Mouse (Mus musculus) layer of hippocampus, adult 9-10 months (tissue): ENCODE data around the gene Crtc2.

Experiments
- DNase-seq: peaks from one replicate; pipeline ENCODE4 v3.0.0; 2022; ENCODE audit warnings: low spot score

Crtc2 gene

DNA sequence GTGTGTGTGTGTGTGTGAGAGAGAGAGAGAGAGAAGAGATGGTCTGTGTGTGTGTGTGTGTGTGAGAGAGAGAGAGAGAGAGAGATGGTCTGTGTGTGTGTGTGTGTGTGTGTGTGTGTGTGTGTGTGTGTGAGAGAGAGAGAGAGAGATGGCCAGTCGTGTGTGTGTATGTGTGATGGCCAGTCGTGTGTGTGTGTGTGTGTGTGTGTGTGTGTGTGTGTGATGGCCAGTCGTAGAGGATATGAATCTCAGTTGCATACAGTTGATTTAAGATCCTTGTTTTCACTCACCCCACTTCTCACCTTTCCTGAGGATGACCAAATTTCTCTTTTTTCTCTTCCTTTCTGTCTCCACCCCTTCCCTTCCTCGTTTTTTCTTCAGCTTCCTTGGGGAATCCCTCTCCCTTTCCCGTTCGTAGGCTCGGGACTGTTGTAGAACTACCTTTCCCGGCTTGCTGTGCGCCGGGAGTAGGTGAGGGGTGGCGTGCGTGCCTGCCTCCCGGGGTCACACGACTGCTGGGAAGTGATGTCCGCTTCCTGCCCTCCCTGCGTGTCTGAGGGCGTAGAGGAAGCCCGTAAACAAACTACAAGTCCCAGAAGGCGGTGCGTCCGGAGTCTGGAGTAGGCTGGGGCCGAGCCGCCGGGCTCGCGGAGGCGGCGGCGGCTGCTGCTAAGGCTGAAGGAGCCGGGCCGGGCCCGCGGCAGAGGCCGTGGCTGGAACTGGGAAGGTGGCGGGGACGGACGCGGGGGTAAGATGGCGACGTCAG lies at the start of gene Crtc2:
Gene Crtc2 (plus strand): TSS at position 511 of the 766 bp plus-strand sequence.
- DNase-seq, result peak; percentile 91

- no peak for DNase-seq
Observed at GRCm38 (mm10) chr3:90204582-90204981, 49.4 kb upstream of the Crtc2 start.

- DNase-seq, result no peak
Observed at GRCm38 (mm10) chr3:90208662-90209061, 45.3 kb upstream of the Crtc2 start.

DNA sequence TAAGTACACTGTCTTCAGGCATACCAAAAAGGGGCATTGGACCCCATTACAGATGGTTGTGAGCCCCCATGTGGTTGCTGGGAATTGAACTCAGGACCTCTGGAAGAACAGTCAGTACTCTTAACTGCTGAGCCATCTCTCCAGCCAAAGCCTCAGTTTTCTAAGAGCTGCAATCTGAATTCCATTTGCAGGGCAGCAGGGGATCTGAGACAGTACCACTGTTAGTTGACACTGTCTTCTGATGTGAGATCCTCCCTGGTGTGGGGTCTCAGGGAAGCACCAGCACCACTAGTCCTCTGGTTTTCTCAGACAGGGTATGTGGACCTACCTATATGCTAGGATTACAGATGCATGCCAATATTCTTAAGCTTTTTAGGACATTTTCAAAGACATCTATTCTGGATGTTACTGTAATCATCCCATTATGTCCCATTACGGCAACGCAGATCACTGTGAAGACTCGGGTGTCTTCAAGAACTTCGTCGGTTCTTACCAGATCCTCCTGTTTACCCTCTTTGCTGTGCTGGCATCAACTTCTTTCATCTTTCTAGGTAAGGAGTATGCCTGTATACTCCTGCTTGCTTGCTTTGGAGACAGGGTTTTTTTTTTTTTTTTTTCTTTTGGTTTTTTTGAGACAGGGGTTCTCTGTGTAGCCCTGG lies 43.9 kb upstream of the Crtc2 start:
- no peak for DNase-seq

GRCm38 (mm10) chr3:90211475-90212398 lies 42.2 kb upstream of the Crtc2 start:
- no peak for DNase-seq

DNA sequence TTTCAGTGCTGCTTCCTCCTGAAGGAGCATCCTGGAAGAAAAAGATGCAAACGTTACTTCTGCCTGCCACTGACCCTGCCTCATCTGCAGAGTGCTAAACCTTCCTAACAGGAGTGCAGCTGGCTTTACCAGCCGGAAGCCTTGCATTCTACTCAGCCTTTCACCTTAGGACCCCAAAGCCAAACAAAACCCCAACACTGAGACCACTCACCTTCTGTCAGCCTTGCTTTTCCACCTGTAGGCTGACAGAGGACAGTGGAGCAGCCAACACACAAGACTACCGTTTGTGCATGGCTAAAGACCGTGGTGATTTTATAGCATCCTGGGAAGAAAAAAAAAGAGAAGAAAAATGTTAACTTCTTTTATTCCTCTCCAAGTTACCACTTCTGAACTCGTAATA lies 41.2 kb upstream of the Crtc2 start:
- DNase-seq, result no peak

DNA sequence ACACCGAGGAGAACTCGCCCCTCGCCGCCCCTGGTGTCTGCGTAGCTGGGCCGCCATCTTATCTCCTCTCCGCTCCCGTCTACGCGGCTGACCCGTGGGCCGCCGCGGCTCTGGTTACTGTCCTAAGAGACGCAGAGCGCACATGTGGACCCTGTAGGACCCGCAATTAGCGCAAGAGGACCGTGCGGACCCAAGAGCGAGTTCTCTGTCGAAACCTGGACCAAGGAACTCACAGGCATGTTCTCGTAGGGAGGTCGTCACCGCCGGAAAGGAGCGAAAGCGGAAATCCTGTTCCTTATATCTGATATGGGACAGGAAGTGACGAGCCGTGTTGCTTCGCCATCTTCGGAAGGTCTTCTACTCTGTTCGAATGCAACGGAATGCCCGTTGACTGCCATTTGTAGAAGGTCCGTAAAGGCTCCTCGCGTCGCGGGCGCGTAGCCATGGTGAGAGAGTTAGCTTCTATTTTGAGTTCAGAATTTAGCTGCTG lies 40.5 kb upstream of the Crtc2 start, which contains the start of the genes Rps27 and Rab13:
Gene Rps27 (minus strand): TSS at position 275 of the 490 bp plus-strand sequence.
Gene Rab13 (plus strand): TSS at position 319 of the 490 bp plus-strand sequence.
- peak; percentile 95 for DNase-seq

GRCm38 (mm10) chr3:90213956-90214684 lies 39.8 kb upstream of the Crtc2 start:
- DNase-seq, result no peak

- DNase-seq, result no peak
Observed at GRCm38 (mm10) chr3:90215825-90216380, 38.1 kb upstream of the Crtc2 start.

- peak; percentile 53 for DNase-seq
Observed at GRCm38 (mm10) chr3:90220088-90220487, 33.9 kb upstream of the Crtc2 start.

- DNase-seq, result no peak
Observed at GRCm38 (mm10) chr3:90220531-90220951, 33.4 kb upstream of the Crtc2 start.

DNA sequence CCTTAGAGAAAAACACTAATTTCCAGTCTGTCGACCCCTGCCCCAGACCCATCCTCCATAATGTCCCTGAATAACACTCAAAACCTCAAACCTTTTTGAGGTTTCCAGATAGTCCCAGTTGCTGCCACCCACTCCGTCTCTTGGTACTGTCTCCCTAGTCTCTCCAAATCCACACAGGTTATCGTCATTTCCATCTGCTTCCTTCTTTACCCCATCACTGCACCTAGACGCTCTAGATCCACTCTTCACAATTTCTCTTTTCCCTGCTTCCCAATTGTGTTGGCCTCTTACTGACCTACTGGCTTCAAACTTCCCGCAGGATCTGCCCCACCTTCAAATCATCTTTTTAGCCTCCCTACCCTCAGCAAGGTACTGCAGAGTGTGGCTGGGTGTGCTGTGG lies 32.8 kb upstream of the Crtc2 start:
- no peak for DNase-seq

DNA sequence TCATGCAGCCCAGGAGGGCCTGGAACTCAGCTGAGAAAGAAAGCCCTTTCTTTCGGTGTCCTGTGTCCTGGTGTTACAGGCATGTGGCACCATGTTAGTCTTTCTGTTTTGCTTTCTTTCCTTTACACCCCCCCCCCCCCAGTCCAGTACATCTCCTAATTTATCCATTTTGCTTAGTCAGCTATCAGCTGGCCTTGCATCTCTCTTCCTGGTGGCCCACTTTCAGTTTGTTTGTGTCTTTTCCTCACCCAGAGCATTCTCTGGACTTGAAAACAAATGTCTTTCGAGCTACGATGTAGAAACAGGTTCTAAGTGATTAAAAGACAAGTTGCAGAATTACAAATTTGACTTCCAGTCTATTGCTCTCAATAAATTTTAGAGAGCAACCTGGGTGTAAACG lies 31.5 kb upstream of the Crtc2 start:
- DNase-seq, result no peak

GRCm38 (mm10) chr3:90222941-90223340 lies 31.0 kb upstream of the Crtc2 start:
- no peak for DNase-seq

DNA sequence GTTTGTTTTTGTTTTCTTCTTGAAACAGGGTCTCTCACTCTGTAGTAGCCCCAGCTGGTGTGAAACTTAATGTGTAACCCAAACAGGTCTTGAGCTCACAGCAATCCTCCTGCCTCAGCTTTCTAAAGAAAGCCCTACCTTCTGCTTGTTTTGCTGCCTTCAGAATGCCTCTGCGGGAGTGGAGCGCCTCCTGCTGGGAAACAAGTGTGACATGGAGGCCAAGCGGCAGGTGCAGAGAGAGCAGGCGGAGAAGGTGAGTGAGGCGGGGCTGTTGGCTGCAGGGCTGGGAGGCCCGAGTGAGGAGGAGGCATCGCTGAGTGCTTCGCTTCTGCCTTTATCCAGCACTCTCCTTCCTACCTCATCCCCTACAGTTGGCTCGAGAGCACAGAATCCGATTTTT lies 29.6 kb upstream of the Crtc2 start:
- DNase-seq, result no peak

- DNase-seq, result no peak
Observed at GRCm38 (mm10) chr3:90231075-90231474, 22.9 kb upstream of the Crtc2 start.

DNA sequence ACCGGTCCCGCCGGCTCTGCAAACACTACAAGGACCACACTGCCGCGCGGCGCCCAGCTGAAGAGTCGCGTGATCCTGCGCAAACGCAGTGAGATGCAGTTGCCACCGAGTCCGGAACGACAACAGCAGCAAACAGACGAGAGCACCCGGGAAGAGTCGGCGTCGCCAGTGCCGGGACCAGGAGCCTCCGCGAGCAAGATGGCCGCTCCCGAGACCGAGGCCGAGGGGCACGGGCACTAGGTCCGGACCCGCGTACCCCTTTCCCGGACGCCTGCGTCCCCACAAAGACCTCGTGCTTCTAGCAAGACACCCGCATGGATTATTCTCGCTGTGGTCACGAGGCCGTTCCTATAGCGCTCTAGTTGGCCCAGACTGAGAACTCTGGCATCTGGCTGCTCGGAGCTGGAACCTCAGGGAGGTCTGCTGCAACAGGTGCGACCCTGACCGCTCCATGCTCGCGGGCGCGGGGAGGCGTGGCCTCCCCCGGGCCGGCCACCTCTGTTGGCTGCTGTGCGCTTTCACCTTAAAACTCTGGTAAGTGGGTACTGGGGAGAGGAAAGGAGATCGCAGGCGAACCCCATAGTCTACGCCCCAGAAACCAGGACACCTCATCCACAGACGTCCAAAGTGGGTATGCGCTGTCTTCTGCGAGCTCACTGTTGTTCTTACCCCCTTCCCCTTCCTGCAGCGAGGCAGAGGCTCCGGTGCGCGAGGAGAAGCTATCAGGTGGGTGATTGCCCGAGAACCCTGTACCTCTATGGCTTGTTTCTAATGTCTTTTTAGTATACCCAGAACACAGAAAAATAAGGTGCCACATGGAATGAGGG lies 22.2 kb upstream of the Crtc2 start, which contains the start of gene Jtb:
Gene Jtb (plus strand): TSS at position 91 of the 827 bp plus-strand sequence.
- peak; percentile 78 for DNase-seq

DNA sequence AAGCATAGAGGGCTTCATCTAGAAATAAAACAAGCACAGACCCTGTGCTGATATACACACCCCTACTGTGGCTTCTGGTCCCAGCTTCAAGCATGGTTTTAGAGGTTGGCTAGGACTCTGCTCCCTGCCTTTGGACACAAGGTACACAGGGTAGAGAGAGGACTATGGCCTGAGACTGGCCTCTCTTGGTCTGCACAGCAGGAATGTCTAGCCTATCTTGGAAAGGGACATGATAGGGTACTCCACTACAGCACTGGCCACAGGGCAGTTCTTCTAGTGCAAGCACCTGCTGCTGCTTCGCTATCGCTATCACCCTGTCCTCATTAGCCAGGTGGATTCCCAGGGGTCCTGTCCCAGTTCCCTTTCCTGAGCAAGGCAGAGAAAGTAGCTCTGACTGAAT lies 12.7 kb upstream of the Crtc2 start:
- no peak for DNase-seq

GRCm38 (mm10) chr3:90241669-90242358 lies 12.1 kb upstream of the Crtc2 start:
- no peak for DNase-seq
